Mouse (Mus musculus): ENCODE results near the gene Mdm4. TPM values are rescaled to one million over a fixed set of nuclear protein-coding genes. Genes with fewer than 3 reads are reported as not detected.

Gene Mdm4
- polyA plus RNA-seq, 1 experiment: 122 TPM

DNA sequence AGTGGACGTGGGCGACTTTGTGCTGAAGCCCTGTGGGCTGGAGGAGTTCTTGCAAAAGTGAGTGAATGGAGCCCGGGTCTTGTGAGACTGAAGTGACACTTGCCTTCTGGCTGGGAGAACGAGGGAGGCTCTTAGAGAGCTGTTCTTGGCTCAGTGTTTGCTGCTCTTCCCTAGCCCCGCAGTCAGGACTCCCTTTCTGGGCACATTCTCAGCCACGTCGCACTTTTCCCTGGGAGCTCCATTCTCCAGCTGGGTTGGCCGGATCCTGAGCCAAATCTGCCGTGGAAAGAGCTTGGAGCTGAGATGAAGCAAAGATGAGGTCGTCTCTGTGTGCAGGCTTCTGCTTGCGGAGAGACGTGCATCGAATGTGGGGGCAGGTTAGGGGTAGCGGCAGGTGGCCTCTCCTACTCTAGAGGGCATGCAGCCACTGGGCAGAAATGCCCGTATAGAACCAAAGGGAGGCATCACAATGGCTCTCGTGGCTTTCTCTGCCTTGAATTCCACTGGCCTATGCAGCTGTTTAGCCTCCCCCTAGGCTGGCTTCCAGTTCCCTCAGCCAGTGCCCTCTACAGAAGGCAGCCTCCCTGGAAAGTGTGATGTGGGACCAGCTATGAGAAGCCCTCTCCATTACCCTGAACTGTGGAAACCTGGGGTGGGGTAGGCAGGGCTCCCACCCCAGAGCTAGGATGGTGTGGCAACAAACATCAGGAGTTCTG lies 41.5 kb upstream of the Mdm4 start:
- Histone ChIP-seq H3K27ac (ENCODE audit: insufficient read depth, low read length) (no peak overlapping the region), H3K4me1 (ENCODE audit: control insufficient read depth, insufficient read depth, low read length) (no peaks in the 10 kb centered on the region), H3K4me3 (ENCODE audit: insufficient read depth, low read length) (no peak overlapping the region)
- no peak for TF ChIP-seq CTCF (IDR thresholded peaks at IDR 0.05; ENCODE audit: borderline replicate concordance, insufficient read depth, low read length)

DNA sequence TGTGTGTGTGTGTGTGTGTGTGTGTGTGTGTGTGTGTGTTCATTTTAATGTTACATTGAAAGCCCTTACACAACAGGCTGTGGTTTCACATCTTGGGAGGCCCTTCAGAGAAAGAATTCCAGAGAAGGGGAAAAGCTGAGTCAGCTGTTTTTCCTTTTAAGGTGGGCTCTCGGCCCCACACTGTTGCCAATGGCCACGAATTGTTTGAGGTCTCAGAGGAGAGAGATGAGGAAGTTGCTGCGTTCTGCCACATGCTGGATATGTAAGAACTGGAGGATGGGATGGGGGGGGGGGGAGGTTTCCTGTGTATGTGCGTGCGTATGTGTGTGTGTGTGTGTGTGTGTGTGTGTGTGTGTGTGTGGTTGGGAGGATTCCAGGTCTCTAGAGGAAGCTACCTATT lies 39.8 kb upstream of the Mdm4 start:
- Histone ChIP-seq H3K4me3 (ENCODE audit: insufficient read depth, low read length) (no peak overlapping the region), H3K27ac (ENCODE audit: insufficient read depth, low read length) (no peak overlapping the region), H3K4me1 (ENCODE audit: control insufficient read depth, insufficient read depth, low read length) (no peaks in the 10 kb centered on the region)
- TF ChIP-seq CTCF (IDR thresholded peaks at IDR 0.05; ENCODE audit: borderline replicate concordance, insufficient read depth, low read length) (no peak), POLR2A (IDR thresholded peaks at IDR 0.05; ENCODE audit: low read depth, low read length) (no peak)

DNA sequence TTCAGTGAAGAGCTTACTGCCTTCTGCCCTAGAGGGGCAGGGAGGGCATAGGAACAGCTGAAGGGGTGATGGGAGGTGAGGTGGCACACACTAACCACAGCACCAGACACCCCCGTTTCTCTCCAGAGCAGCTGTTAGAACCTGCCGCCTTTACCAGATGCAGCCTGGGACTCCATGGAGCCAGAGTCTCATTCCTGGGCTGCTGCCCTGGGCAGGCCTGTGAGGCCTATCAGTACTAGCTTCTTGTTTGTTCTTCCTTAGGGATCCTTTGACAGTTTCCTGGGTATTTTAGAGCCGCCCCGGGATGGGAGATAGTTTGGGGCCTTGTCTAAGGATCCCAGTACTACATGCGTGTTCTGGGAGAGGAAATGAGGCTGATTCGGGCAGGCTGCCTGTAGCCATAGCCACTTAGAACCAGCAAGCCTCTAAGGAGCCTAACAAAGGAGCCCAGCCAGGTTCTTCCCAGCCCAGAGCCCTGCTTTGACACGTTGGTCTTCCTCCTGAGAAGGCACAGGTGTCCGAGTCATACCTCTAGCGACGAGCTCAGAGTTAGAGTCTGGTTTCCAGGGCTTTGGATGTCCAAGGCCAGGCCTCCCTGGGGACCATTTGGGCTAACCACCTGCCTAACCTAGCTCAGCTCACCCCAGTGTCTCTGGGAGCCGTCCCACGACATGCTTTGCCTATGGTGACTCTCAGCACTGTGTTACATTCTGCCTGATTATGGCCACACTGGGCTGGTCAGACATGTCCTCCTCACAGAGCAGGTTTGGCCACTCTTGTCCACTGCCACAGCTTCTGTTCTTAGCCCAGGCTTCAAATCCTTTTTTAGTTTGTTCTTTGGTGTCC lies 39.1 kb upstream of the Mdm4 start:
- H3K4me3 ChIP-seq (ENCODE audit: insufficient read depth, low read length): no peak overlapping the region
- no peaks in the 10 kb centered on the region for H3K4me1 ChIP-seq (ENCODE audit: control insufficient read depth, insufficient read depth, low read length)
- TF ChIP-seq POLR2A (IDR thresholded peaks at IDR 0.05; ENCODE audit: low read depth, low read length) (no peak), CTCF (IDR thresholded peaks at IDR 0.05; ENCODE audit: borderline replicate concordance, insufficient read depth, low read length) (no peak)
- no peak overlapping the region for H3K27ac ChIP-seq (ENCODE audit: insufficient read depth, low read length)

DNA sequence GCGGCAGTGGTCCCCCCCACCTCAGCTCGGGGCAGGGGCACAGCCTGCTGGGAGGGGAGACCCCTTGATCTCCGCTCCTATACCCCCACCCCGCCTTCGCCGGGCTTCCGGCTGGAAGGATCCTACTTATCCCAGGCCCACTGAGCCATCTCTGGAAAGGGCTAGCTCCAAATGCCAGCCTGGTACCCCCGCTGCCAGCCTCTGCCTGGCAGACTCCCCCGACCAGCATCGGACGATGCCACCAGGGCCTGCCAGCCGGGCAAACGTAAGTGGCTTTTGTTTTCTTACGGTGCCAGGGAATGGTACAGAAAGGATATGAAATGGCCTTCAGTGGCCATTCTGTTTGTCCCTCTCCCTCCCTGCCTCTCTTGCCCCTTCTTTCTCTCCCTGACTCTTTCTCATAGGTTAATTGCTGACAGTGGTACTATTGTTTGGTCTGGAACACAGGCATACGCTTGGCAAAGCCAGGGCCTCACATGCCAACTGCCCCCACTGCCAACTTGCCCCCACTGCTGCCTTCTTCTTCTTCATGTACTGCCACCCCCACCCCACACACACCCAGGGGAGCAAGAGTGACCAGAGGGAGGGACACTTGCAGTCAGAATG lies 38.4 kb upstream of the Mdm4 start:
- no peak overlapping the region for H3K27ac ChIP-seq (ENCODE audit: insufficient read depth, low read length)
- TF ChIP-seq POLR2A (IDR thresholded peaks at IDR 0.05; ENCODE audit: low read depth, low read length) (no peak), CTCF (IDR thresholded peaks at IDR 0.05; ENCODE audit: borderline replicate concordance, insufficient read depth, low read length) (no peak)
- H3K4me3 ChIP-seq (ENCODE audit: insufficient read depth, low read length): no peak overlapping the region
- no peaks in the 10 kb centered on the region for H3K4me1 ChIP-seq (ENCODE audit: control insufficient read depth, insufficient read depth, low read length)

DNA sequence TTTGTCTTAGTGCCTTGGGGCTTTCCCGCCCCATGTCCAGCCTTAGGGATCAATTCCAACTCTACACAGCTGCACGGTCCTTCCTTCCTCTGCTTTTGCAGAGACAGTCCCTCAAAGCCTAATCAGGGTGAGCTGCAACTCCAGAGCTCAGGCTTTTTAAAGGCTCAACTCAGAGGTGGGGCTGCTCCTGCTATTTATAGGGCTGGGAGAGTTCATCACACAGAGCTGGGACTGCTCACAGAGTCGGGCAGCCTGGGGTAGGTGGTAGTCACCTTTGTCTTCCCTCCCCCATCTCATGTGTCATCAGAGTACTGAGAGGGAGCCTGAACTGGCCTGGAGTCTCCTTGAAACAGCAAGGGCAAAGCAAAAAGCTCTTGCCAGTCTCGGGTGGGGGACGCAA lies 37.9 kb upstream of the Mdm4 start:
- no peak overlapping the region for H3K27ac ChIP-seq (ENCODE audit: insufficient read depth, low read length)
- TF ChIP-seq POLR2A (IDR thresholded peaks at IDR 0.05; ENCODE audit: low read depth, low read length) (no peak), CTCF (IDR thresholded peaks at IDR 0.05; ENCODE audit: borderline replicate concordance, insufficient read depth, low read length) (no peak)
- no peaks in the 10 kb centered on the region for H3K4me1 ChIP-seq (ENCODE audit: control insufficient read depth, insufficient read depth, low read length)
- no peak overlapping the region for H3K4me3 ChIP-seq (ENCODE audit: insufficient read depth, low read length)

DNA sequence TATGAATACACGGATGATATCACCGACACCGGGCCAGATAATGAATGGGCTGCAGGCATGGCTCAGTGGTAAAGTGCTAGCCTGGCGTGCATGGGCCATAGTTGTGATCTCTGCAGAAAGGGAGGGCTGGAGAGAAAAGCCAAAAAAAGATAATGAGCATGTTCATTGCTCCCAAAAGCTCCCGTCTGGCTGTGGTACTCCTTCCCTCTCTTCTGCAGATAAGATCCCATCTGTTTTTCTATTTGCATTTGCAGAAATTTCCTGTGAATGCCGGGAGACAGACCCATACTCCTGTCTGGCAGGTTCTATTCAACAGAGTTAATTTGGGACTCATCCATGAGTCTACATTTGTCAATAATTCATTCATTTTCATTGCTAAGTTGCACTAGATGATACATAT lies 32.8 kb upstream of the Mdm4 start:
- no peak overlapping the region for H3K4me3 ChIP-seq (ENCODE audit: insufficient read depth, low read length)

DNA sequence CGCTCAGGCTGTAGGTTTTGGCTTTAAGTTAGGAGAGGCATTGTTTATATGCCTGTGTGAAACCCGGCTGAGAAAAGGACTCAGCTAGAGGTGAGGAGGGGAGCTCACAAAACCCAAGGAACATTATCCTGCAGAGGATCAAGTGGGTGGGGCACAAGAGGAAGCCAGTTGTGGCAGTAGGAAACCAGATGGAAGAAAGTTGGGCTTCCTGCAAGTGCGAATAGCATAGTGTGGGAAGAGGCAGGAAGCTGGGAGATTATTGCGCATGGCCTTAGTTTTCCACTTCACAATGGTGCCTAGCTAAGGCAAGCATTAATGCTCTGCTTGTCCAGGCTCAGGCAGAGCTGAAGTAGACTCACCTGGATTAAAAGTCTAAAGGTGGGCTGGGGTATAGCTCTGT lies 30.3 kb upstream of the Mdm4 start:
- no peak overlapping the region for H3K27ac ChIP-seq (ENCODE audit: insufficient read depth, low read length)
- H3K4me3 ChIP-seq (ENCODE audit: insufficient read depth, low read length): no peak overlapping the region
- TF ChIP-seq CTCF (IDR thresholded peaks at IDR 0.05; ENCODE audit: borderline replicate concordance, insufficient read depth, low read length) (no peak), POLR2A (IDR thresholded peaks at IDR 0.05; ENCODE audit: low read depth, low read length) (no peak)
- H3K4me1 ChIP-seq (ENCODE audit: control insufficient read depth, insufficient read depth, low read length): peaks cover 12% of the 10 kb centered on the region

More for the DNA sequence above, 32.8 kb upstream of the Mdm4 start:
- no peak for TF ChIP-seq POLR2A (IDR thresholded peaks at IDR 0.05; ENCODE audit: low read depth, low read length)
- TF ChIP-seq CTCF (IDR thresholded peaks at IDR 0.05; ENCODE audit: borderline replicate concordance, insufficient read depth, low read length): no peak
- 0 out of 2 replicates have a peak, but pooled peaks cover 1% of the 10 kb centered on the region for H3K4me1 ChIP-seq (ENCODE audit: control insufficient read depth, insufficient read depth, low read length)
- H3K27ac ChIP-seq (ENCODE audit: insufficient read depth, low read length): no peak overlapping the region

DNA sequence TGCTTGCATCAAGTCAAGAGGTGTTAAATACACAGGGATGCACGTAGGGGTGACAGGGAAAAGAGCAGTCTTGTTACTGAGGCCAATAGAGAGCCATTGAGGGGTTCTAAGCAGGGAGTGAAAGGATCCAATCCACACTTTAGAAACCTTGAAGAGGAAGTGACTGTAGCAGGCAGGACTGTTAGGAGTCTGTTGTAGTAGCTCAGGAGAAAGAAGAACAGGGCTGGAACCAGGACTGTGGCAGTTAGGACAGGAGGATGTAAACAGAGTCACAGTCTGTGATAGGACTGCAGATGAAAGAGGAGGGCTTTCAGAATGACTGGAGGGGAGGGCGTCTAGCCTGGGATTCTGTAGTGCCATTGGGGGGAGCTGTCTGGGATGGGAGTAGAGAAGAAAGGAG lies 29.2 kb upstream of the Mdm4 start:
- Histone ChIP-seq H3K4me3 (ENCODE audit: insufficient read depth, low read length) (no peak overlapping the region), H3K27ac (ENCODE audit: insufficient read depth, low read length) (no peak overlapping the region), H3K4me1 (ENCODE audit: control insufficient read depth, insufficient read depth, low read length) (peaks cover 12% of the 10 kb centered on the region)
- TF ChIP-seq CTCF (IDR thresholded peaks at IDR 0.05; ENCODE audit: borderline replicate concordance, insufficient read depth, low read length): no peak
- no peak for TF ChIP-seq POLR2A (IDR thresholded peaks at IDR 0.05; ENCODE audit: low read depth, low read length)

DNA sequence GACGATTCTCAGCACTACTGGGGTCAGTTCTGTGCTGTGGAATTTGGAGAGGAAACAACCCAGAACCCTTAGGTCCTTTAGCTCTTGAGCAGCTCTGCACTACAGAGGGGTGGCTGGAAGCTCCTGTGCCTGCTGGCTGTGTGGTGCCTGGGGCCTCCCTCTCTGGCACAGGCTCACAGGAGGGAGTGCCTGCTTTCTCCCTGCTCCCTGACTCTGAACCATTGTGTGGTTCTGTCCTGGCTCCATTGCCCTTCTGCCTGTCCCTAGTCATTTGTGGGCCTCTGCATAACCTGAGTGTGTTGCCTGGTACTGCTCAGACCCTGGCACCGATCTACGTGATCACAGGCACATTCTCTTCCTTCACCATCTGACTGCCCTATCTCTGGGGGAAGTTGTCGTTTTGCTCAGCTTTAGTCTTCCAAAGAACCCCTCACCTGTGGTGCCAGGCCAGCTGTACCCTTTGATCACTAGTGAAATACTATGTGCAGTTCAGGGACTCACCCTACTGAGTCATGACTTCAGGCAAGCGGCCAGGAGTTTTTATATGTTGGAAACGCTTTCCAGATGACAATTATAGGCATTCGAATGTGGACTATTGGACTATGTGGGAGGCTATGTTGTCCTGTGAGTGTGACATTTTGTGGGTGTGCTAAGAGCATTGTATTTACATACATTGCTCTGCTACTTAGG lies 27.1 kb upstream of the Mdm4 start:
- Histone ChIP-seq H3K4me3 (ENCODE audit: insufficient read depth, low read length) (no peak overlapping the region), H3K27ac (ENCODE audit: insufficient read depth, low read length) (no peak overlapping the region), H3K4me1 (ENCODE audit: control insufficient read depth, insufficient read depth, low read length) (peaks cover 12% of the 10 kb centered on the region)
- TF ChIP-seq CTCF (IDR thresholded peaks at IDR 0.05; ENCODE audit: borderline replicate concordance, insufficient read depth, low read length) (no peak), POLR2A (IDR thresholded peaks at IDR 0.05; ENCODE audit: low read depth, low read length) (no peak)

Measured in embryonic fibroblast, embryonic 13.5 days (primary cell).